Mouse (Mus musculus) B cell, adult 62 days (primary cell): ENCODE results near the gene Naf1. TPM values are rescaled to one million over a fixed set of nuclear protein-coding genes. Genes with fewer than 3 reads are reported as not detected.

ENCODE experiments used
- total RNA-seq: library from RNA; stranded (reverse); gene quantifications from 4 replicates; pipeline ENCODE4 v1.2.4, GENCODE M21; 2023

Gene Naf1
- 18.0 to 20.9 TPM (median 19.7 TPM) in 4 replicates for total RNA-seq

DNA sequence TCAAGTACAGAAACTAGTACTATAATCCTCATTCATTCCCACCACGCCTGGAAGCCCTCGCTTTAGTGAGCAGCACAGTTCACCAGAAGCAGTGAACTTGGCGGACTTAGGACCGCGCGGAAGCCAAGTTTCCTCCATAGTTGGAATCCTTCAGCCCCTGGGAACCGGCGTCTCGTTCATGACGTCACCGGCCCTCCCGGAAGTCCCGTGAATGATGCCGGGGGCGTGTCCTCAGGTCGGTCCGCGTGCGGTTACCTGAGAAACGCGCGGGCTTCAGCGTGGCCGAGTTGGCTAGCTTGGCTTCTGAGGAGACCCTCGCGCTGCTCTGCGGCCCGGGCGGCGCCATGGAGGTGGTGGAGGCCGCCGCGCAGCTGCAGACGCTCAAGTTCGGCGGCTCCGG, at the start of gene Naf1:
TSS of gene Naf1 (plus strand) at position 195 of the 400 bp plus-strand sequence.

Other genes starting within 250 kb of the Naf1 start
- gene Npy5r, start 172.1 kb upstream of the Naf1 start, total RNA-seq = not detected in 4 replicates
- gene Npy1r, start 163.0 kb upstream of the Naf1 start, total RNA-seq = not detected in 4 replicates